Mouse (Mus musculus) yolk sac, embryonic 10.5 days (tissue): ENCODE measurements around the gene Sept6.
"Not testable (repeated sequence)": the region's sequence is repeated elsewhere in the genome, so short reads cannot be mapped to it uniquely, and the experiment has no call there.

ENCODE experiments used
- DNase-seq: peaks from one replicate; pipeline ENCODE4 v3.0.0-alpha.2; 2017; ENCODE audit warnings: low spot score

Gene Sept6

GRCm38 (mm10) chrX:36971156-36971555 is 20.4 kb downstream of the Sept6 start:
- no peak for DNase-seq

DNA sequence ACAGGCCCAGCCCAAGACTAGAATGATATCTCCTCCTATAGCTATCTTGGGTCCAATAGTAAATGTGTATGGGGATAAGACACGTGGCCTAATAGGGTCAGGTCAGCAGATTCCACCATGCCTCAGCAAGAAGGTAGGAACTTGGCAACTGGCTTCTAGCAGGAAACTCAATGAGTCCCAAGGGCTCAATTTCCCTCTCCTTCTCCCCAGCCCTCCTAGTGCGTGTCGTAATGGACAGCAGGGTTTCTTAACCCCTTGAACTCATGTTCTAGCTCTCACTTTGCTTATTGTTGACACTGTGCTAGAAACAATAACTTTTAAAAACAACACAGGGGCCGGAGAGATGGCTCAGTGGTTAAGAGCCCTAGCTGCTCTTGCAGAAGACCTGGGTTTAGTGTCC is 22.1 kb downstream of the Sept6 start:
- DNase-seq, result no peak

DNA sequence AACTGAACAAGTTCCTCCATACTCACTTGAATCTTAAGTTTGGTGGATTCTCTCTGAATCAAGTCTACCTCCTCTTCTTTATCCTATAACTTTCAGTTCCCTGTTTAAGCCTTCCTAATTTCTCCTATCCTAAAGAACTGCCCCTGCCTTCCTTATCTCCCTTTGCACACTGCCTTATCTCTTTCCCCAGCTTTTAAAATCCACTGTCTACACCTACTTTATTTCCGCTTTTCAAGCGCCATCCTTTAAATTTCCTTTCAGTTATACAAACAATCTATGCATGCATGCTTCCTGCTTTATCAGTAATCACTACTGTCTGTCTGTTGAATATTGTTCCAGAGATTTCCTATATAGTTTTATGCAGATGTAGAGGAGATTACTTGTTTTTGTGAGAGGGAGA is 34.9 kb downstream of the Sept6 start:
- no peak for DNase-seq

DNA sequence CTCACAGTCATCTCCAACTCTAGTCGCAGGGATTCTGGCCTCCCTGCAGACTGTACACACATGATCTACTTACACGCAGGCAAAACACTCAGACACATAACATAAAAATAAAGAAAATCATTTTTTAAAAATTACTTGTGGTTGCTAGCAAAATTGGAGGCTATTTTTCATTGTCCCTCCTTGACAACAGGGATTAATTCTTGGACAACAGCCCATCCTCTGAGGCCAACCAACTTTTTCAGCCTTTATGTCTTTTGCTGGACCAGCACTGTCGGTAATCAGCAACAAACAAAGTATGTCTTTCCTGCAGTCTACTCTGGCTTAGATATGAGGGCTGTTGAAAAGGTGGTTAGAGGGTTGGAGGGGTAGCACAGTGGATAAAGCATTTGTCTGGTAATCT is 50.5 kb downstream of the Sept6 start:
- DNase-seq, result no peak

DNA sequence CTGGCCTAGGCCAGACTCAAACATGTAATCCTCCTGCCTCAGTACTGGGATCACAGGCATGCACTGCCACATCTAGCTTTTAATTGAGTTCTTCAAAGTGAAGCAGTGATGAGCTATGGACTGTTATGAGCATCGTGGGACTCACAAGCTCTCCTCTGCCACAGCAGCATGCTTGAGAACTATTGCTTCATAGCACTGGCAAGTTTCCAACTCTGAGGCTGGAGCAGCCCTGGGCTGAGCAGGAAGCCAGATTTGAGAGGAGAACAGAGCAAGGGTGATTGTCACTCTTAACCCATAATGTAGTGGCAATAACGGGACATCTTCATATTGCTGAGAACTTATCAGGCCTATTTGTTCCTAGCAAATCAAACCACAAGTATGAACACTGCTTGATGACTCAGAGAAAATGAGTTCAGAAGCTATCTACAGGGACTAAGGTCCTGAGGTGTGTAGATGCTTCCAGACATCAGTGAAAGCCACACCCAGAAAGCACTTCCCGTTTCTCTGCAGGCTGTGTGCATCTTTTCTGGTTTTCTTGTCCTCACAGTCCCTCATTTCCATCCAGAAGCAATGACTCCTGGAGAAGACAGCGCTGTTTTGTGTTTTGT is 51.7 kb downstream of the Sept6 start:
- DNase-seq, result no peak

- DNase-seq, result no peak
These were observed 56.1 kb downstream of the Sept6 start for GRCm38 (mm10) chrX:36935326-36935966.

DNA sequence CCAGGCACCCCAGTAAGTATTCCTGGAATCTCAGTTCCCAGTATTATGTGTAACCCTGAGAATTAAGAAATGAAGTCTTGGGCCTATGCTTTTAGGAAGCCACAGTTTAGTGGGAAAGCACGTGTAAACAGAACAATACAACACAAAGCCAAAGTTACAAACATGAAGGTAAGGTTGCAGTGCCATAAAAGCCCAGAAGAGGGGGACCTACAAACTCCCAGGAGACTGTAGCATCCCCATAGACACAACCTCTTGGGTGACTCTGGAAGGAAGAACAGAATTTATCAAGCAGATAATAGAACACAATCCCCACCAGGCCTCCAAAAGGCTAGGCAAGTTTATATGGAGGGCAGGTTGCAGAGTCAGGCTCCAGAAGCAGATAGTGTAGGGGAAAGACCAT is 61.0 kb downstream of the Sept6 start:
- no peak for DNase-seq

DNA sequence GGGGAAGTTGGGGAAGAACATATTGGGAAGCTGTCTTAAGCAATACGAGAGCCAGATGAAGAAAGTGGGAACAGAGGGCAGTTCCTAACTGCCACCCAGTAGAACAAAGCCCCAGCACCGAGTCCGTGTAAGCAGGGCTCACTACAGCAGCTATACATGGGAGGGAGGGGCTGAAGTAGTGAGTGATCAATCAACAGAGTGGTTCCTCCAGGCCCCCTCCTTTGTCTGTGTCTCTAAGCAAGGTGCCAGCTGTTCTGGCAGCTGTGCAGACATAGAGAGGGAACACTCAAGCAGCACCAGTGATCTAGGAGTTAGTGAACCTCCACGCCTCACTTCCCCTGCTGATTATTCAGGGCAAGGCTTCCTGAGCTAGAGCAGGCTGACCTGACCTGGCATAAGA is 61.9 kb downstream of the Sept6 start:
- DNase-seq, result no peak

- DNase-seq, result no peak
These were observed 62.8 kb downstream of the Sept6 start for GRCm38 (mm10) chrX:36928791-36929190.

DNA sequence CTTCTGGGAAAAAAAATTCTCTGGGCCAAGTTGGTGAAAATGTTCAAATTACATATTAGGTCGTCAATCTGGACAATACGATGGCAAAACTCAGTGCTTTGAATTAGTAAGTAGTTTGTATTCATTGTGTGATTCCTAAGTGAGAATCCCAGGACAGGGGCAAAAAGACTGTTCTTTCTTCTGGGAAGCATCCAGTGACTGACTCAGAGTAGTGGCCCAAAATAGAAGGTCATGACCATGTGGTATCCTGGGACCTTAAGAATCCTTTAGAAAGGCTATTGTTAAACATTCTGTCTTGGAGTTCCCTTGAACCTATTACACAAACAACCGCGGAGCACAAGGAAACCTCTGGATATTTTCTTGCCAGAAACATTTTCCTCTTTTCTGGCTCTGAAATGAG is 70.2 kb downstream of the Sept6 start:
- no peak for DNase-seq

DNA sequence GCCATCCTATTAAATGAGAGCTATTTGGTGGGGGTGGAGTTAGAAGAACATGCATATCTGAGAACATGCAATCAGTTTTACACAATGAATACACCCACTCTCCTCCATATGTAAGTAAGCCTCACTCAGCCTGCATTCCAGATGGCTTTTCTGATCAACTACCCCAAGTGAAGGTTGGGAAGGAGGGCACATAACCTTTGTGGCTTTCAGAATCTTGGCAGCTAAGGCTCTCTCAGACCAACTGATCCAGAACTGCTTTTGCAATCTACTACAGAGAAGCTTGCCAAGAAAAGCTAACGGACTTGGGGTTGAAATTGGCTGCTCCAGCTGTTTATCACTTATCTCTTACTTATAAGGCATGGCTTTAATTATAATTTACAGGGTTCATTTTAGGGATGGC is 73.8 kb downstream of the Sept6 start:
- no peak for DNase-seq

GRCm38 (mm10) chrX:36911343-36911742 is 80.3 kb downstream of the Sept6 start:
- peak; percentile 11 for DNase-seq

DNA sequence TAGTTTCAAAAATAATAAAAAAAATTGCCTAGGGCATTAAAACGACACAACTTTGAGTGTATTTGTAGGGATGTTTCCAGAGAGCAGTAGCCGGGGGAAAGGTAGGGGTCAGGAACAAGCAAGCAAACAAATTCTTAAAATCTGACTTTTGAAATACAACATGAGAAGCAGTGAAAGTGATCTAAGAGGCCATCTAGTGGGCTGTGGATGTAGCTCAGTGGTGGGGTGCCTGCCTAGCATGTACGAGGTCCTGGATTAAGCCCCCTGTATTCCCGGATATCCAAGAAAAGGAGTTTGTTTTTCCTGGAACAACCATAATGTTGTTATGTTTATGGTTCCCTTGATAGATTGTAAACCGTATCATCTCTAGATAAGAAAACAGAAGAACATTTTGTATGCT is 85.1 kb downstream of the Sept6 start:
- DNase-seq, result no peak

GRCm38 (mm10) chrX:36903115-36903768 is 88.4 kb downstream of the Sept6 start:
- DNase-seq, result peak; percentile 83

- peak; percentile 9 for DNase-seq
These were observed 89.1 kb downstream of the Sept6 start, which contains the start of gene Nkrf for GRCm38 (mm10) chrX:36902321-36903114. Nkrf (minus strand) TSS chrX:36902899.

- DNase-seq, result no peak
These were observed 89.9 kb downstream of the Sept6 start for GRCm38 (mm10) chrX:36901655-36902054.

DNA sequence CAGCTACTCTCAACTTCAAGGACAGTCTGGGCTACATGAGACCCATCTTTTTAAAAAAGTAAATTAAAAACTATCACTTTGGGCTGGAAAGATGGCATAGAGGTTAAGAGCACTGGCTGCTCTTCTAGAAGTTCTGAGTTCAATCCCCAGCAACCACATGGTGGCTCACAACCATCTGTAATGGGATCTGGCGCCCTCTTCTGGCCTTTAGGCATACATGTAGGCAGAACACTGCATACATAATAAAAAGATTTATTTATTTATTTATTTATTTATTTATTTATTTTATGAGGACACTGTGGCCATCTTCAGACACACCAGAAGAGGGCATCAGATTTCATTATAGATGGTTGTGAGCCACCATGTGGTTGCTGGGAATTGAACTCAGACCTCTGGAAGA is 92.7 kb downstream of the Sept6 start:
- DNase-seq, result not testable (repeated sequence)

GRCm38 (mm10) chrX:36884719-36885118 is 106.9 kb downstream of the Sept6 start:
- no peak for DNase-seq

DNA sequence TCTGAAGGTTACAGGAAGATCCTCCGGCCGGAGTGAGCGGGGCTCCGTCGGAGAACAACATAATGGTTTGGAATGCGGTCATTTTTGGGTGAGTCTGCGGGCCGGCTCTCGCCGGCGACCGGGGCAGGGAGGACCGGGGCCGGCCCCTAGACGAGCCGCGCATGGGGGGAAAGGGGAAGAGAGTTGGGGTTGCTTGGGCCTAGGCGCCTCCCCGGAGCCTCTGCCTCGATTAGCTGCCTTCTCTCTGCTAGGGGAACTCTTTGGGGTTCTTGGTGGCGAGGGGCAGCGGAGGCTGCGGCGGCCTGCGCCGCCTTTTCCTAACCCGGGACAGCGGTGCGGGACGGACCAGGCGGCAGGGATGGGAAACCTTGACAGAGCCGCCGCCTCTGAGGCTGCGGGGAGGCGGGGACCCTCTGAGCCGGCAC is 116.9 kb downstream of the Sept6 start:
- DNase-seq, result no peak

- DNase-seq, result peak; percentile 87
These were observed 117.4 kb downstream of the Sept6 start for GRCm38 (mm10) chrX:36874178-36874696.

- no peak for DNase-seq
These were observed 117.8 kb downstream of the Sept6 start, which contains the start of the genes Ube2a and C330007P06Rik for GRCm38 (mm10) chrX:36873765-36874164. Ube2a (plus strand) TSS chrX:36873900. C330007P06Rik (minus strand) TSS chrX:36874111.

DNA sequence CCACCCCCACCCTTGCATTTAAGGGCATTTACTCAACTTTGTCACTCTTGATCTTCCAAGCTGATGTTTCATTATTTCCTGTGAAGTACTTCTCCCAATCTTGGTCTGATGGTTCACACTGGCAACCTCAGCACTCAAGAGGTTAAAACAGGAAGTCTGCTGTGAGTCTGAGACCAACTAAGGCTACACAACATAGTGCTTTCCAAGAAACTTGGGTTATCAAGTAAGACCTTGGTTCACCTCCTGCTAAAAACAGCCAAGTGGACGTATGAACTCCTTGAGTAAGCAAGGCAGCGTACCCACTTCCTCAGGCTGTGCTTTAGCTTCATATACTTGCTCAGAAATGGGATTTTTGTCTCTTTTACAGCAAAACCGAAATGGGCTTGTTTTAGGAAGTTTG is 121.2 kb downstream of the Sept6 start:
- no peak for DNase-seq
